Mouse (Mus musculus) adrenal gland, adult 18-20 months (tissue): ENCODE data around the gene Myh3. TPM values are rescaled to one million over a fixed set of nuclear protein-coding genes. Genes with fewer than 3 reads are reported as not detected.

Experiments
- DNase-seq, 2 experiments: peaks; one replicate each; pipeline ENCODE4 v3.0.0; 2021 to 2022; ENCODE audit warnings: low spot score in 2 of 2
- total RNA-seq, 2 experiments: library from RNA; stranded (reverse); gene quantifications; 1 replicate in 1 of 2; 2 replicates in 1 of 2; pipeline ENCODE4 v1.2.3; 2021

The Myh3 gene
- total RNA-seq, 2 experiments from 2014 or later = 0.06 to 0.07 TPM

GRCm38 (mm10) chr11:67104242-67104641 lies 26.1 kb downstream of the Myh3 start:
- DNase-seq = no peak

GRCm38 (mm10) chr11:67104714-67105113 lies 26.6 kb downstream of the Myh3 start:
- DNase-seq = no peak

- DNase-seq = no peak
Observed at GRCm38 (mm10) chr11:67105689-67106088, 27.6 kb downstream of the Myh3 start.

GRCm38 (mm10) chr11:67106973-67107372 lies 28.9 kb downstream of the Myh3 start:
- no peak for DNase-seq

GRCm38 (mm10) chr11:67110168-67110948 lies 32.3 kb downstream of the Myh3 start:
- peak; percentile 71 to 76 for DNase-seq

- peak; percentile 67 to 71 for DNase-seq
Observed at GRCm38 (mm10) chr11:67112019-67112850, 34.1 kb downstream of the Myh3 start.

- DNase-seq = peak; percentile 68 to 76
Observed at GRCm38 (mm10) chr11:67112851-67113202, 34.7 kb downstream of the Myh3 start.

GRCm38 (mm10) chr11:67113381-67113780 lies 35.3 kb downstream of the Myh3 start:
- DNase-seq = no peak

- no peak for DNase-seq
Observed at GRCm38 (mm10) chr11:67114261-67114660, 36.2 kb downstream of the Myh3 start.

GRCm38 (mm10) chr11:67114901-67115300 lies 36.8 kb downstream of the Myh3 start:
- DNase-seq = no peak

- DNase-seq = no peak
Observed at GRCm38 (mm10) chr11:67116725-67117124, 38.6 kb downstream of the Myh3 start.

GRCm38 (mm10) chr11:67119539-67120070 lies 41.5 kb downstream of the Myh3 start:
- DNase-seq = no peak

GRCm38 (mm10) chr11:67120697-67121294 lies 42.7 kb downstream of the Myh3 start:
- no peak for DNase-seq

- no peak for DNase-seq
Observed at GRCm38 (mm10) chr11:67124943-67125342, 46.8 kb downstream of the Myh3 start.

- DNase-seq = no peak
Observed at GRCm38 (mm10) chr11:67125361-67125760, 47.3 kb downstream of the Myh3 start.

GRCm38 (mm10) chr11:67133526-67133925 lies 55.4 kb downstream of the Myh3 start:
- no peak for DNase-seq

- DNase-seq = no peak
Observed at GRCm38 (mm10) chr11:67134654-67135053, 56.6 kb downstream of the Myh3 start.

GRCm38 (mm10) chr11:67135532-67135931 lies 57.4 kb downstream of the Myh3 start:
- DNase-seq = no peak

GRCm38 (mm10) chr11:67139556-67139955 lies 61.5 kb downstream of the Myh3 start:
- no peak for DNase-seq

GRCm38 (mm10) chr11:67140175-67140574 lies 62.1 kb downstream of the Myh3 start:
- no peak for DNase-seq

GRCm38 (mm10) chr11:67141031-67141430 lies 62.9 kb downstream of the Myh3 start:
- DNase-seq = no peak

- DNase-seq = no peak
Observed at GRCm38 (mm10) chr11:67142047-67142446, 63.9 kb downstream of the Myh3 start.
